Mouse (Mus musculus): ENCODE measurements around the gene Wwc2. TPM values are rescaled to one million over a fixed set of nuclear protein-coding genes. Genes with fewer than 3 reads are reported as not detected.

Gene Wwc2
- total RNA-seq, 1 experiment, result 19.6 TPM

- Histone ChIP-seq H3K27ac (ENCODE audit: insufficient read depth, low read depth, low read length, poor library complexity, severe bottlenecking) (no peak overlapping the region), H3K9me3 (ENCODE audit: control insufficient read depth, insufficient read depth, low read depth, low read length) (no peaks in the 10 kb centered on the region), H3K36me3 (ENCODE audit: control insufficient read depth, insufficient read depth, low read length, poor library complexity, severe bottlenecking) (peaks cover 2% of the 10 kb centered on the region; the same call in 1 of the 2 replicates), H3K4me3 (ENCODE audit: insufficient read depth in 1 of 2, low read depth in 1 of 2, low read length in 2 of 2, poor library complexity in 1 of 2, severe bottlenecking in 1 of 2) (no peak overlapping the region), H3K9ac (ENCODE audit: insufficient read depth, low read depth, low read length, poor library complexity, severe bottlenecking) (no peak overlapping the region), H3K4me1 (ENCODE audit: control insufficient read depth in 2 of 2, insufficient read depth in 2 of 2, low read length in 2 of 2, poor library complexity in 1 of 2) (peaks cover 0 to 7% of the 10 kb centered on the region in 2 experiments; a peak in 2 of 4 replicates)
- DNase-seq (ENCODE audit: low read depth, low spot score), result no peak
- TF ChIP-seq CHD2 (IDR thresholded peaks at IDR 0.05; ENCODE audit: low read depth, low read length), result no peak
- TF ChIP-seq ZC3H11A (IDR thresholded peaks at IDR 0.05; ENCODE audit: borderline replicate concordance, low read depth, low read length), result no peak
- TF ChIP-seq HCFC1 (IDR thresholded peaks at IDR 0.05; ENCODE audit: borderline replicate concordance, insufficient read depth, low read length), result no peak
- no peak for TF ChIP-seq ZNF384 (IDR thresholded peaks at IDR 0.05; ENCODE audit: low read depth, low read length)
- in situ Hi-C loops (cut with MboI; ENCODE audit: low sequenced_read_pairs in 2 of 2, unreplicated experiment in 2 of 2), result no loop called here
Observed at GRCm38 (mm10) chr8:47947672-47948618, 42.8 kb downstream of the Wwc2 start.

DNA sequence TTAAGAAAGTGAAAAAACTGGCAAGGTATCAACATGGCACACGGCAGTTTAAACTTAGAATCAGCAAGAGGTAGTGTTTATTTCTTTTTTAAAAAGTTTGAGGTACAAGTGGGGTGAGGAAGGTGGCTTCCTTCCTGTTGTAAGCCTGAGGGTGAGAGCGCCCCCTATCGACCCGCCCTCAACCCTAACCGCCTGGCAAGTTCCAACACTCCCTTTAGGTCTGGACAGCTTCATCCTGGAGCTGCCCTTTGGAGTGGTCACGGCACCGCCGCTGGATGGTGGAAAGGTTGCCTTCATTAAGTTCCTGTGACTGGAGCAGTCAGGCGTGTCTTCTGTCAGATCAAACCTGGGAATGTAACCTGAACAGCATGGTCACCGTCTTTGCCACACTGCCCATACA is 47.7 kb downstream of the Wwc2 start:
- in situ Hi-C loops (cut with MboI; ENCODE audit: low sequenced_read_pairs in 2 of 2, unreplicated experiment in 2 of 2), result no loop called here
- no peak overlapping the region for H3K4me3 ChIP-seq (ENCODE audit: insufficient read depth in 1 of 2, low read depth in 1 of 2, low read length in 2 of 2, poor library complexity in 1 of 2, severe bottlenecking in 1 of 2)
- peaks cover 0 to 6% of the 10 kb centered on the region in 2 experiments; a peak in 1 of 4 replicates for H3K4me1 ChIP-seq (ENCODE audit: control insufficient read depth in 2 of 2, insufficient read depth in 2 of 2, low read length in 2 of 2, poor library complexity in 1 of 2)
- TF ChIP-seq HCFC1 (IDR thresholded peaks at IDR 0.05; ENCODE audit: borderline replicate concordance, insufficient read depth, low read length) (no peak), ZNF384 (IDR thresholded peaks at IDR 0.05; ENCODE audit: low read depth, low read length) (no peak), ZC3H11A (IDR thresholded peaks at IDR 0.05; ENCODE audit: borderline replicate concordance, low read depth, low read length) (no peak), CHD2 (IDR thresholded peaks at IDR 0.05; ENCODE audit: low read depth, low read length) (no peak), MAFK (IDR thresholded peaks at IDR 0.05; ENCODE audit: insufficient read depth, low read depth, low read length) (no peak)
- no peak for DNase-seq (ENCODE audit: low read depth, low spot score)
- H3K36me3 ChIP-seq (ENCODE audit: control insufficient read depth, insufficient read depth, low read length, poor library complexity, severe bottlenecking), result no peaks in the 10 kb centered on the region
- H3K27ac ChIP-seq (ENCODE audit: insufficient read depth, low read depth, low read length, poor library complexity, severe bottlenecking), result no peak overlapping the region
- no peaks in the 10 kb centered on the region for H3K9me3 ChIP-seq (ENCODE audit: control insufficient read depth, insufficient read depth, low read depth, low read length)
- H3K9ac ChIP-seq (ENCODE audit: insufficient read depth, low read depth, low read length, poor library complexity, severe bottlenecking), result no peak overlapping the region

DNA sequence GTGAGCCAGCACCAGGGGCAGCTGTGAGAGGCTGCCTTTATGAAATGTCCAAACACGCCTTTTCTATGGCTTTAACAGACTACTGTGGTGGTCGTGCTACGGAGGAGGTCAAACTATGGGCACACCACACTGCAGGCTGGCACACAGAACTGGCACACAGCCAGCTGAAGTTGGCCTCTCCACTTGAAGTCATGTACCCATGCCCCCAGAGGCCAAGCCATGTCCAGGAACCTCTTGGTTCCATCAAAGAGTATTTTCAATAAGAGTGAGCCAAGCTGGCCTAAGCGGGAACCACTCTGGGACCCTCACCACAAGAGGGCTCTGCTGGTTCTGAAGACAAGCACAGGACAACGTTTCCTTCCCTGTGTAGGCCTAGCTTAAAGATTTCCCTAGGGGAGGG is 49.7 kb downstream of the Wwc2 start:
- Histone ChIP-seq H3K36me3 (ENCODE audit: control insufficient read depth, insufficient read depth, low read length, poor library complexity, severe bottlenecking) (no peaks in the 10 kb centered on the region), H3K4me3 (ENCODE audit: insufficient read depth in 1 of 2, low read depth in 1 of 2, low read length in 2 of 2, poor library complexity in 1 of 2, severe bottlenecking in 1 of 2) (no peak overlapping the region), H3K27ac (ENCODE audit: insufficient read depth, low read depth, low read length, poor library complexity, severe bottlenecking) (no peak overlapping the region), H3K9ac (ENCODE audit: insufficient read depth, low read depth, low read length, poor library complexity, severe bottlenecking) (no peak overlapping the region; the same call in 1 of the 2 replicates), H3K9me3 (ENCODE audit: control insufficient read depth, insufficient read depth, low read depth, low read length) (no peaks in the 10 kb centered on the region), H3K4me1 (ENCODE audit: control insufficient read depth in 2 of 2, insufficient read depth in 2 of 2, low read length in 2 of 2, poor library complexity in 1 of 2) (peaks cover 0 to 4% of the 10 kb centered on the region in 2 experiments; a peak in 1 of 4 replicates)
- no peak for TF ChIP-seq ZNF384 (IDR thresholded peaks at IDR 0.05; ENCODE audit: low read depth, low read length)
- in situ Hi-C loops (cut with MboI; ENCODE audit: low sequenced_read_pairs in 2 of 2, unreplicated experiment in 2 of 2), result no loop called here
- no peak for DNase-seq (ENCODE audit: low read depth, low spot score)

- H3K9ac ChIP-seq (ENCODE audit: insufficient read depth, low read depth, low read length, poor library complexity, severe bottlenecking), result no peak overlapping the region
- H3K9me3 ChIP-seq (ENCODE audit: control insufficient read depth, insufficient read depth, low read depth, low read length), result no peaks in the 10 kb centered on the region
- TF ChIP-seq ZC3H11A (IDR thresholded peaks at IDR 0.05; ENCODE audit: borderline replicate concordance, low read depth, low read length) (no peak), HCFC1 (IDR thresholded peaks at IDR 0.05; ENCODE audit: borderline replicate concordance, insufficient read depth, low read length) (no peak), ZNF384 (IDR thresholded peaks at IDR 0.05; ENCODE audit: low read depth, low read length) (no peak), CHD2 (IDR thresholded peaks at IDR 0.05; ENCODE audit: low read depth, low read length) (no peak), MAFK (IDR thresholded peaks at IDR 0.05; ENCODE audit: insufficient read depth, low read depth, low read length) (no peak)
- DNase-seq (ENCODE audit: low read depth, low spot score), result no peak
- no peak overlapping the region for H3K27ac ChIP-seq (ENCODE audit: insufficient read depth, low read depth, low read length, poor library complexity, severe bottlenecking)
- peaks cover 0 to 4% of the 10 kb centered on the region in 2 experiments; a peak in 1 of 4 replicates for H3K4me1 ChIP-seq (ENCODE audit: control insufficient read depth in 2 of 2, insufficient read depth in 2 of 2, low read length in 2 of 2, poor library complexity in 1 of 2)
- in situ Hi-C loops (cut with MboI; ENCODE audit: low sequenced_read_pairs in 2 of 2, unreplicated experiment in 2 of 2), result no loop called here
- no peaks in the 10 kb centered on the region for H3K36me3 ChIP-seq (ENCODE audit: control insufficient read depth, insufficient read depth, low read length, poor library complexity, severe bottlenecking)
- no peak overlapping the region for H3K4me3 ChIP-seq (ENCODE audit: insufficient read depth in 1 of 2, low read depth in 1 of 2, low read length in 2 of 2, poor library complexity in 1 of 2, severe bottlenecking in 1 of 2)
Observed at GRCm38 (mm10) chr8:47939933-47940870, 50.5 kb downstream of the Wwc2 start.
